Mouse (Mus musculus) limb, embryonic 10.5 days (tissue): ENCODE data around the gene Adcy2. TPM values are rescaled to one million over a fixed set of nuclear protein-coding genes. Genes with fewer than 3 reads are reported as not detected.

Experiments used
- DNase-seq: peaks from one replicate; pipeline ENCODE4 v3.0.0-alpha.2; 2017; ENCODE audit warnings: low spot score
- H3K27ac ChIP-seq: fragments of 300-500 bp; sonication (generic); 2 replicates; pipeline ENCODE4 v1.5.1; 2016; ENCODE audit warnings: mild to moderate bottlenecking
- H3K27me3 ChIP-seq: fragments of 300-500 bp; sonication (generic); 2 replicates; pipeline ENCODE4 v1.6.1; 2016; ENCODE audit warnings: low read depth, mild to moderate bottlenecking; ENCODE audit not compliant: poor library complexity, severe bottlenecking
- H3K36me3 ChIP-seq: fragments of 300-500 bp; sonication (generic); 2 replicates; pipeline ENCODE4 v1.6.1; 2016; ENCODE audit warnings: mild to moderate bottlenecking, moderate library complexity
- H3K4me1 ChIP-seq: fragments of 300-500 bp; sonication (generic); 2 replicates; pipeline ENCODE4 v1.6.1; 2016
- H3K4me3 ChIP-seq: fragments of 300-500 bp; sonication (generic); 2 replicates; pipeline ENCODE4 v1.5.1; 2016; ENCODE audit warnings: mild to moderate bottlenecking, moderate library complexity
- H3K9me3 ChIP-seq: fragments of 300-500 bp; sonication (generic); replicated peaks from 2 replicates; pipeline ENCODE4 v1.6.1; 2016; ENCODE audit warnings: mild to moderate bottlenecking
- WGBS: fragments of 180-500 bp; shearing (Covaris S2); methylation state at CpG from one replicate; pipeline ENCODE4 v1.1.7; 2016; 5-methylcytosine and 5-hydroxymethylcytosine counted together
- polyA plus RNA-seq: library from polyadenylated mRNA; unstranded; fragments of >200 nt; fragmentation: Nextera tagmentation; extraction: Ambion mirVana; gene quantifications from 2 replicates; pipeline ENCODE4 v1.2.1, GENCODE M21; 2016

Gene Adcy2
- polyA plus RNA-seq, 1 experiment from 2014 or later = 1.2 TPM

DNA sequence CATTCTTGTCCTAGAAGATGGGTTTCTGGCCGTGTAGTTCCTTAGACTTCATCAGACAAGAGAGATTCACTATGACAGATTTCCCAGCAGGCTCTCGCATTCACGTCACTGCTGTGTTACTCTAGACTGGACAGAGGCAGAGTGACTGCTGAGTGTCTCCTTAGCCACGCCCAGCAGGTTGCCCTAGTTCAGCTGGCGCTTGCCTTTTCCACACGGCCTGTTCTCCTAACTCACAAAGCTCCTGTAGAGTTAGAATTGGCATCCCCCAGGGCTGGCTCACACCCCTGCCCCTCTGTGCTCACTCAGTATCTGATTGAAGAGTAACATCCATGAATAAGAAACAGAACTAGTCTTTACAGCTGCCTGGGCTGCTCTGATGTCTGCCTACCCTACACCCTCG is 413.9 kb downstream of the Adcy2 start:
- peaks cover 9% of the 10 kb centered on the region for H3K4me1 ChIP-seq
- H3K36me3 ChIP-seq = peaks cover 70% of the 10 kb centered on the region
- no peak overlapping the region for H3K27ac ChIP-seq
- 90% methylated on average over 7 of the region's 7 CpGs for WGBS
- DNase-seq = no peak
- no peak overlapping the region for H3K4me3 ChIP-seq
- H3K9me3 ChIP-seq = no peaks in the 10 kb centered on the region
- no peaks in the 10 kb centered on the region for H3K27me3 ChIP-seq

DNA sequence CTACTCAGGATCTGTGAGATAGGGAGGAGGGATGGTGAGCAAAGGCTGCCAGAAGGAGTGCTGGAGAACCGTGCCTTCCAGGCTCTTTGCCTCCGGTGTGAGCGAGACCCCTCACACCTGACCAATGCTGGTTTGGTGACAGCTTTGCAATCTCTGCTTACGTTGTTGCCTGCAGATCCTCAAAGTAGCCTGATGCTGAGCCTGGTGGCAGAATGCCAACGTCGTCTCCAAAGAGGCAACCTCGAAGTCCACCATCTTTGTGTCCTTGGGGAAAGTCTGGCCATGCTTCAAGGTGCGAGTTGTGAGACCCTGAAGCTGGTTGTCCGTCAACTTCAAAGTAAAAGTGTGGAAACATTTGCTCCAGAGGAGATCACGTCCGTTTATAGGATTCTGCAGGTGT is 415.4 kb downstream of the Adcy2 start:
- no peak for DNase-seq
- 95% methylated on average over 11 of the region's 11 CpGs for WGBS
- Histone ChIP-seq H3K36me3 (peaks cover 67% of the 10 kb centered on the region), H3K4me3 (no peak overlapping the region), H3K27me3 (no peaks in the 10 kb centered on the region), H3K27ac (no peak overlapping the region), H3K4me1 (peaks cover 10% of the 10 kb centered on the region), H3K9me3 (no peaks in the 10 kb centered on the region)

DNA sequence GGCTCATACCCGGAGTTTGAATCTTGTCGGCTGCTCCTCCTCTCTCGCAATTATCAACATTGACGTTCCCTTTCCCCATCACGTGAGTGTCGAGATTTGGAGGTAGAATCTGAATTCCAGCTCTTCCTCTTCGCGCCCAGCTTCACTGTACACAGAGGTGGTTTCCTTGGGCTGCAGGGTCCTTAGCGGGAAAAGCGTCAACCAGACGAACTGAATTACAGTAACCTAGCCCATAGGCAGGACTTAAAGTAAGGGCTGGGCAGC is 416.9 kb downstream of the Adcy2 start:
- no peaks in the 10 kb centered on the region for H3K27me3 ChIP-seq
- H3K27ac ChIP-seq = peak overlapping the region; percentile 92
- peaks cover 67% of the 10 kb centered on the region for H3K36me3 ChIP-seq
- DNase-seq = no peak
- peak overlapping the region; percentile 79 for H3K4me3 ChIP-seq
- WGBS = 1% methylated on average over 11 of the region's 11 CpGs
- H3K9me3 ChIP-seq = no peaks in the 10 kb centered on the region
- H3K4me1 ChIP-seq = peaks cover 10% of the 10 kb centered on the region

DNA sequence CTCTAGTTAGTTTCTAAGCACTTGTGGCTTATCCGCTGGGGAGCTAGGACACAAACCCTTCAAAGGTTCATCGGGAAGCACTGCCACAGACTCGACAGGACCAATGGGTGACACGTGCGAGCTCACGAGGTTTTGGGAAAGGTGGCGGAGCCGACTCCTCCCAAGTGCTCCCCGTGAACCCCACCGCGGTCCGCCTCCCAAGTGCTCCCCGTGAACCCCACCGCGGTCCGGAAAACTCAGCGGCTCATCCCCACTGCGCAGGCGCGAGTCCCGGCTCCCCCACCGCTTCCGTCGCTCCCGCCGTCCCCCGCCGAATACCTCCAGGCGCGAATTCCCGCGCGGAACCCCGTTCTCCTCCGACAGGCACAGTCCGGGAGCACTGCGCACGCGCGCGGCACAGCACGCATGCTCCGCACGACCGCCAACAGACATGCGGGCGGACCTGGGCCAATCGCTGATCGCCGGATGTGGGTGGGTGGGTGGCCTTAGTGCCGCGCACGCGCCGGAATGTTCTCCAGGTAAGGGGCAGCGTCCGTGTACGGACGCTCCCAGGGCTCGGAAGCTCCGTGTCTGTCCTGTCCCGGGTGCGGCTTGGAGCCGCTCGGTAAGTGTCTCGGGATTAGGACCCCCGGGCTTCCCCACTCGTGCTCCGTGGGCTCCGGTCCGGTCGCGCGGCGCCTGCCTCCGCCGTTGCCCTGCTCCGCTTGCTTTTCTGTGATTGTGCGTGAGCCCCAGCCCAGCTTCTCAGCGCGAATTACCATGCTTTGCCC is 417.4 kb downstream of the Adcy2 start, which contains the start of the genes Mtrr and Fastkd3:
Gene Mtrr, minus strand, starts transcription at position 403 of the 770 bp plus-strand sequence.
Gene Fastkd3, plus strand, starts transcription at position 488 of the 770 bp plus-strand sequence.
- Histone ChIP-seq H3K4me1 (peaks cover 10% of the 10 kb centered on the region), H3K9me3 (no peaks in the 10 kb centered on the region), H3K4me3 (peak within 1 kb of the TSS; percentile 79), H3K27ac (peak within 1 kb of the TSS; percentile 92), H3K36me3 (peaks cover 67% of the 10 kb centered on the region), H3K27me3 (no peaks in the 10 kb centered on the region)
- WGBS = under 1% methylated on average over 81 of the region's 81 CpGs
- DNase-seq = peak; percentile 99

DNA sequence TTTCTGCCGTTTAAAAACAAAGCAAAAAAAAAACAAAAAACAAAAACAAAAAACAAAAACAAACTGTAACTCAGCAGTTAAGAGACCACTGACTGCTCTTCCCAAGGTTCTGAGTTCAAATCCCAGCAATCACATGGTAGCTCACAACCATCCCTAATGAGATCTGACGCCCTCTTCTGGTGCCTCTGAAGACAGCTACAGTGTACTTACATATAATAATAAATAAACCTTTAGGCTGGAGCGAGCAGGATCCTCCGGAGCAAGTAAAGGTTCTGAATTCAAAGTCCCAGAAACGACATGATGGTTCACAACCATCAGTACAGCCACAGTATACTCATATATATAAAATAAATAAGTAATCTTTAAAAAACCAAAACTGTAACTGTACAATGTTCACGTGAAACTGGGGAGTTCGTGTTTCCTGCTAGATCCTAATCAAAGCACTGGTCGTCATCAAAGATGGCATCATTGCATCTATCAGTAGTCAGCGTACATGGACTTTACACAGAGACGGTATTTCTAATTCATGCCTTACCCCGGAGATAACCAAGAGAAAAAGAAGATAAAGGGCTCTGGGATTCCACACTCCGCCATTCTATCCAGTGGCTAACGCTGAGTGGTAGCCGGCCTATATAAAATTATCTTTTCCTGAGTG is 418.1 kb downstream of the Adcy2 start:
- H3K27me3 ChIP-seq = no peaks in the 10 kb centered on the region
- H3K4me3 ChIP-seq = peak overlapping the region; percentile 79
- peak overlapping the region; percentile 92 for H3K27ac ChIP-seq
- WGBS = 29% methylated on average over 14 of the region's 14 CpGs
- peaks cover 10% of the 10 kb centered on the region for H3K4me1 ChIP-seq
- no peaks in the 10 kb centered on the region for H3K9me3 ChIP-seq
- no peak for DNase-seq
- H3K36me3 ChIP-seq = peaks cover 67% of the 10 kb centered on the region

DNA sequence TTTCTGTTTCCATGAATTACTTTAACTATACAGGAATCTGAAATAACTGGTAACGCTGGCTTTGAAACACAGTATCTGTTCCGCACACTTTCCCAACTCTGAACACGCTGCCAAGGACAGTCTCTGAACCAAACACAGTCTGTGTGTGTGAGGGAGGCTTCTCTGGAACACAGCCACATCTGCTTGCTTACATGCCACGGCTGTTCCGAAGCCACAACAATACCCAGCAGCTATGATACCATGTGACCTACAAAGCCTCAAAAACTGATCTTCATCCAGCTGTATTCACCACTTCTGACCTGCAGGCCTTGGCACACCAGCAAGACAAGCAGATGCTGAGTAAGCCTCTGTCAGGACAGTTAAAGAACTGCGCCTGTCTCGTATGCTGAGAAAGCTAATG is 421.4 kb downstream of the Adcy2 start:
- no peak for DNase-seq
- WGBS = 96% methylated on average over 7 of the region's 7 CpGs
- no peak overlapping the region for H3K27ac ChIP-seq
- H3K27me3 ChIP-seq = no peaks in the 10 kb centered on the region
- H3K4me1 ChIP-seq = peaks cover 17% of the 10 kb centered on the region
- H3K36me3 ChIP-seq = peaks cover 67% of the 10 kb centered on the region
- no peaks in the 10 kb centered on the region for H3K9me3 ChIP-seq
- H3K4me3 ChIP-seq = no peak overlapping the region

DNA sequence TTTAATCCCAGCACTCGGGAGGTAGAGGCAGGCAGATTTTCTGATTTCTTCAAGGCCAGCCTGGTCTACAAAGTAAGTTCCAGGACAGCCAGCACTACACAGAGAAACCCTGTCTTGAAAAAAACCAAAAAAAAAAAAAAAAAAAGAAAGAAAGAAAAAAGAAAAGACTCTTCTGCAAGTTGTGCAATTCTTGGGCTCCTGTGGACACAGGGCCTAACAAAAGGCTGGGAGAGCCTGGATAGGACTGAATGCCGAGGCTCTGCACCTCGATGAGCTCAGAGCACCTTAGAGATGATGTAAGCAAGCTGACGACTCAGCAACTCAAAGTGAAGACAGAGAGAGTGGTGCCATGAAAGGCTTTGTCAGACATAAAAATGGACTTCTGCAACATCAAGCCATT is 424.9 kb downstream of the Adcy2 start:
- Histone ChIP-seq H3K4me3 (no peak overlapping the region), H3K27ac (no peak overlapping the region), H3K4me1 (peaks cover 13% of the 10 kb centered on the region), H3K9me3 (no peaks in the 10 kb centered on the region), H3K36me3 (peaks cover 89% of the 10 kb centered on the region), H3K27me3 (no peaks in the 10 kb centered on the region)
- WGBS = 83% methylated on average over 4 of the region's 4 CpGs
- no peak for DNase-seq

DNA sequence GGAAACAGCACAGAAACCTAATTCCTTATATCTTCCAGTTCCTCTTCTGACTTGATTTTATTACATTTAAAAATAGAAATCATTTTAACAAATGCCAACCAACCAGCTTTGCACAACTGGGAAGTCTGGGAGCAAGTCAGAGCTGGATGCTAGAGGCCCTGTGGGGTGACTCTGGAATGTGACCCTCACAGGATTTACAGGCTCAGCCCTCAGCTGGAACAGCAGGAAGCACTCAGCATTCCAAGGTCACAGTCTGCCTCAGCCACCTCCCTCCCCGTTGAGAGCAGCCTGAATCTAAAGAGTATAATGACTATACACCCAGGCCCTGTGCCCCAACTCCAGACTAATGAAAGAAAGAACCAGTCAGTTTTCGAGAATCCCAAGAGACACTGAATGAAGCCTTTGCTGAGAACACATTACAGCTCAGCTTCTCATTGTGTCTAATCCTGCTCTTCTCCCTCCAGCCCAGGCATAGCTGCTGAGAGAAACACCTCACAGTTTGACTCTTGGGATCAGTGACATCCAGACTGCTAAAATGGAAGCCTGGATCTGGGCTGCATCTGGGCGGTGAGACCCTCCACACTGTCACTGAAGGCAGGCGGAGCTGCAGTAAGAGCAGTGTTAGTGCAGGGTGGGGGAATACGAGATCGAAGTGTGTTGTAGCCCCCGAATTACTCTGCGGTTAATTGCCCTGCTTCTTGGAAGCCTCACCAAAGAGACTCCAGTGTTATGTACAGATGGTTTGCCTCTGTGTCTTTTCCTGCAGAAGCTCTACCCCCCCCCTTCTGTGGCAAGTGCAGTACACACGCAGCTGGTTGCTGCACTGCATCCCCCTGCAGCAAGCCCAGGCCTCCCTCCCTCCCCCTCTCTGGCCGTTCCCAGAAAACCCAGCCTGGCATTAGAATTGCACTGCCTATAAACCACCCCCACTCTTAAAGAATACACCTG is 426.1 kb downstream of the Adcy2 start:
- H3K36me3 ChIP-seq = peaks cover 88% of the 10 kb centered on the region

DNA sequence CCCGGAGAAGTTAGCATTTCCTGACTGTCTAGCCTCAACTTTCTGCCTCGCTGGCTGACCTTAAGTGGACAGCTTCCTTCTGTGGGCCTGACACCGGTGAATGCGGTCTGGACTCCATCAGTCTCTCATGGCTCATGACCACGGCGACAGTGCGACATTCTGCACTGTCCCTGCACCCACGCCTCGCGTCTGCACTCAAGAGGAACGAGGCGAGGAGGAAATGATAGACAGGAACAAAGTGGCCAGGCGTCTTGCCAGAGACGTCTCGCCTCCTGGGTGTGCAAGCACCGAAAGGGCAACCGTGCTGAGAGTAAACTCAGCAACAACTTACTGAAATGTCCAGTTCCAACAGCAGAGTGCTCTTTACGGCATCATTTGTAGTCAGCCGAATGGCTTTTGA is 427.1 kb downstream of the Adcy2 start:
- 89% methylated on average over 19 of the region's 19 CpGs for WGBS

More for the DNA sequence above, 426.1 kb downstream of the Adcy2 start:
- WGBS = 60% methylated on average over 10 of the region's 10 CpGs
- H3K4me3 ChIP-seq = no peak overlapping the region
- peak overlapping the region; percentile 76 for H3K27ac ChIP-seq
- no peaks in the 10 kb centered on the region for H3K9me3 ChIP-seq
- no peaks in the 10 kb centered on the region for H3K27me3 ChIP-seq
- DNase-seq = no peak
- peaks cover 13% of the 10 kb centered on the region for H3K4me1 ChIP-seq

More for the DNA sequence above, 427.1 kb downstream of the Adcy2 start:
- Histone ChIP-seq H3K27me3 (no peaks in the 10 kb centered on the region), H3K9me3 (no peaks in the 10 kb centered on the region), H3K4me3 (no peak overlapping the region), H3K4me1 (peaks cover 13% of the 10 kb centered on the region), H3K36me3 (peaks cover 88% of the 10 kb centered on the region), H3K27ac (peak overlapping the region; percentile 76)
- DNase-seq = no peak
